In the genomic region with DNA sequence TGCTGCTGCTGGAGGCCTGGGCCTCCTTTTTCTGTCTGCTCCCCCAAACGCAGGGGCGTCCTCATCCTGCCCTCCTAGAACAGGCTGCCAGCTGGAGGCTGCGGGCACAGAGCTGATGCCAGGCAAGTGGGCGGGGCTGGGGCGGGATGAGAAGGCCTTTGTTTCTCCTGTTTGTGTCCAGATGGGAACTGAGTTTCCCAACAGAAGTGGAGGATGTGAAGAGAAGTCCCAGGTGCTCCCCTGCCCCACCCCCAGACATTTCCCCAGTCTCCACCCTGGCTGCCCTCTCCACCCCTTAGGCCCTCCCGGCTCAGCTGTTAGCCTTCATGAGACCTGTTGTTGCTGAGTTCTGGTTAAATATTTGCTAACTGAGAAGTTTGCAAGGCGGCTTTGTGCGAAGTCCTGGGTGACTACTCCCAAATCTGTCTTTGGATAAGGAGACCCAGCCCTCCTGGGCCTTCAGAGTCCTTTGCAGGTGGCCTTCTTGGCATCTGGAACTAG, we compare ENCODE assay signal across 7 mouse cellular contexts. TPM values are rescaled to one million over a fixed set of nuclear protein-coding genes. Genes with fewer than 3 reads are reported as not detected.
A peak's percentile ranks its signal among the peaks of the same experiment; 100 is the strongest.
DNase-seq lines count a peak whose midpoint lies in the region; ATAC-seq and TF ChIP-seq lines count a peak whose summit lies in the region.

No protein-coding gene starts in this region.

- peak overlapping the region; percentile 79 for H3K27ac ChIP-seq in intestine, embryonic 15.5 days
- H3K27ac ChIP-seq in lung, embryonic 16.5 days (ENCODE audit: low read length) = peak overlapping the region; percentile 83

- H3K27me3 ChIP-seq in E14TG2a.4 (ENCODE audit: insufficient read depth, low read length) = no peaks in the 10 kb centered on the region
- H3K27me3 ChIP-seq in intestine, embryonic 15.5 days (replicated peaks) = no peaks in the 10 kb centered on the region
- H3K27me3 ChIP-seq in lung, embryonic 16.5 days (ENCODE audit: control insufficient read depth, insufficient read depth, low read depth, low read length) = no peaks in the 10 kb centered on the region

- ATAC-seq in intestine, embryonic 15.5 days = peak; percentile 82
- peak; percentile 73 for ATAC-seq in lung, embryonic 16.5 days (ENCODE audit: low read depth)

- peaks cover 99% of the 10 kb centered on the region for H3K4me1 ChIP-seq in E14TG2a.4 (replicated peaks; ENCODE audit: low read depth, low read length)
- peaks cover 71% of the 10 kb centered on the region for H3K4me1 ChIP-seq in intestine, embryonic 15.5 days (replicated peaks)
- H3K4me1 ChIP-seq in lung, embryonic 16.5 days (replicated peaks; ENCODE audit: control insufficient read depth, insufficient read depth, low read length) = peaks cover 65% of the 10 kb centered on the region

- peak overlapping the region; percentile 45 for H3K4me3 ChIP-seq in E14TG2a.4 (replicated peaks; ENCODE audit: low read length)
- H3K4me3 ChIP-seq in intestine, embryonic 15.5 days (replicated peaks) = no peak overlapping the region
- H3K4me3 ChIP-seq in lung, embryonic 16.5 days (ENCODE audit: low read length) = no peak overlapping the region

- H3K9ac ChIP-seq in intestine, embryonic 15.5 days = 0 out of 2 replicates have a peak overlapping the region, but pooled peaks have one; percentile 15
- H3K9ac ChIP-seq in lung, embryonic 16.5 days (ENCODE audit: low read length) = peak overlapping the region; percentile 36; the same call in 1 of the 2 replicates

- H3K36me3 ChIP-seq in E14TG2a.4 (ENCODE audit: insufficient read depth, low read length) = peaks cover 66% of the 10 kb centered on the region
- no peaks in the 10 kb centered on the region for H3K36me3 ChIP-seq in intestine, embryonic 15.5 days
- peaks cover 6% of the 10 kb centered on the region; the same call in 1 of the 2 replicates for H3K36me3 ChIP-seq in lung, embryonic 16.5 days (ENCODE audit: control insufficient read depth, insufficient read depth, low read length)

- H3K4me2 ChIP-seq in intestine, embryonic 15.5 days (replicated peaks) = peak overlapping the region; percentile 34
- peak overlapping the region; percentile 10; the same call in 1 of the 2 replicates for H3K4me2 ChIP-seq in lung, embryonic 16.5 days (ENCODE audit: low read depth, low read length)

- peak; percentile 46 for DNase-seq in MN1 (ENCODE audit: low spot score)
- no peak for DNase-seq in adrenal gland, postnatal 14 days
- DNase-seq in gastrocnemius, postnatal 14 days = no peak
- no peak for DNase-seq in gastrocnemius, adult 18-20 months (ENCODE audit: low spot score)

- H3K9me3 ChIP-seq in E14TG2a.4 (ENCODE audit: low read length) = no peaks in the 10 kb centered on the region
- no peaks in the 10 kb centered on the region for H3K9me3 ChIP-seq in intestine, embryonic 15.5 days
- H3K9me3 ChIP-seq in lung, embryonic 16.5 days (ENCODE audit: control insufficient read depth, low read length) = no peaks in the 10 kb centered on the region

- no peak for TF ChIP-seq CTCF in E14TG2a.4 (conservative IDR thresholded peaks at IDR 0.05; ENCODE audit: low read length)

- intact Hi-C loops in gastrocnemius, postnatal 14 days (cut with DNase I; ENCODE audit: low total_unique reads) = no loop called here

- WGBS in intestine, embryonic 15.5 days = 23% methylated on average over 8 of the region's 8 CpGs
- WGBS in lung, embryonic 16.5 days = 29% methylated on average over 8 of the region's 8 CpGs

RNA-seq across cellular contexts. Expression of a gene that starts 19.7 kb away (rescaled TPM):
- 40.4 and 42.2 TPM in 2 replicates for polyA plus RNA-seq in intestine, embryonic 15.5 days (2015; fragmentation: Nextera tagmentation; extraction: Ambion mirVana)
- polyA plus RNA-seq in lung, embryonic 16.5 days (2015; fragmentation: Nextera tagmentation; extraction: Ambion mirVana) = 133 and 141 TPM in 2 replicates
- 22.0 and 23.1 TPM in 2 replicates for total RNA-seq in adrenal gland, postnatal 14 days (2021)
- 10 to 100 TPM; 12.1 to 15.8 TPM for total RNA-seq in gastrocnemius, postnatal 14 days (2021)
- total RNA-seq in gastrocnemius, adult 18-20 months (2021) = 1 to 10 TPM; 4.8 to 8.2 TPM

RNA-seq across cellular contexts. Expression of a gene that starts 48.6 kb away (rescaled TPM):
- polyA plus RNA-seq in intestine, embryonic 15.5 days (2015; fragmentation: Nextera tagmentation; extraction: Ambion mirVana) = 21.2 and 22.1 TPM in 2 replicates
- 21.9 and 24.1 TPM in 2 replicates for polyA plus RNA-seq in lung, embryonic 16.5 days (2015; fragmentation: Nextera tagmentation; extraction: Ambion mirVana)
- 25.2 and 26.4 TPM in 2 replicates for total RNA-seq in adrenal gland, postnatal 14 days (2021)
- 10 to 100 TPM in 1 of 2 experiments, 1 to 10 TPM in 1; 7.2 to 10.6 TPM for total RNA-seq in gastrocnemius, postnatal 14 days (2021)
- 1 to 10 TPM; 1.9 to 6.0 TPM for total RNA-seq in gastrocnemius, adult 18-20 months (2021)
